Mouse (Mus musculus) R1 (cell line): ENCODE measurements around the gene Col6a3.

Experiments
- DNase-seq: peaks from one replicate; pipeline ENCODE4 v3.0.0-alpha.2; 2018; ENCODE audit warnings: low read depth, low spot score

The Col6a3 gene

GRCm38 (mm10) chr1:90797276-90797891 is 46.4 kb downstream of the Col6a3 start:
- DNase-seq: no peak

GRCm38 (mm10) chr1:90793368-90793767 is 50.4 kb downstream of the Col6a3 start:
- DNase-seq: peak; percentile 35

DNA sequence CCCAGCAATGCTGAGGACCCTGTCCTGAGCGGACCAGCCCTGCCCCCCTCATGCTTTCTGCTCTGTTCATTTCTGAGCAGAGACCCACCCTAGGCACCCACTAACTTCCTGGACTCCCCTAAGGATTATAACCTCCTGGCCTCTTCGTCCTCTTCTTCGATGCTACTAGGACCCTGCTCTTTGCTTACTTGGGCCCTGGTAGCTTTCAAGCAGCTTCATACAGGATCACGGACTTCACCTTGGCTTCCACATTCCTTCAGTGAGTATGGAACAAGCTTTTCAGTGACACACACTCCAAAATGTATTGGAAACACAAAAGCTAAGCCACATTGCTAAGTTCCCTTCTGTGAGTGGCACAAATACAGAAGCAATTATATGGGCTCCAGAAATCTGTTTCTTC is 52.8 kb downstream of the Col6a3 start:
- no peak for DNase-seq

DNA sequence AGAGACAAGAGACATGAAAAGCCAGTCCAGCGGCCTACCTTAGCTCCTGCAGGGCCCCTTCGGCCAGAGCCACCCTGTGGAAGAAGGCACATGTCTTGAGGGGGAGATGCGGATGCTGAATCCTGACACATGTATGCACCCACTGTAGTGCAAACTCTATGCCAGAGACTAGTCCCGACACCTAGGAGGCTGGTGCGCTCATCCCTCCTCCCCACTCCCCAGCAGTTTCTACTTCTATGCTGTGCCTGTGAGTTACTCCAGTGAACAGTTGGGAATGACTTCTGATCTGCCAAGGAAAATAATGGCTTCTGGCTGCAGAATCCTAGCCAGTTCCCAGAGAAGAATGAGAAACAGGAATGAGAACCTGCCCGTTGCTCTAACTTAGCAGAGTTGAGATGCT is 54.3 kb downstream of the Col6a3 start:
- DNase-seq: no peak

GRCm38 (mm10) chr1:90780446-90780845 is 63.3 kb downstream of the Col6a3 start:
- DNase-seq: no peak

- DNase-seq: no peak
These were observed 64.7 kb downstream of the Col6a3 start for GRCm38 (mm10) chr1:90779072-90779471.

- no peak for DNase-seq
These were observed 68.1 kb downstream of the Col6a3 start for GRCm38 (mm10) chr1:90775477-90776241.

DNA sequence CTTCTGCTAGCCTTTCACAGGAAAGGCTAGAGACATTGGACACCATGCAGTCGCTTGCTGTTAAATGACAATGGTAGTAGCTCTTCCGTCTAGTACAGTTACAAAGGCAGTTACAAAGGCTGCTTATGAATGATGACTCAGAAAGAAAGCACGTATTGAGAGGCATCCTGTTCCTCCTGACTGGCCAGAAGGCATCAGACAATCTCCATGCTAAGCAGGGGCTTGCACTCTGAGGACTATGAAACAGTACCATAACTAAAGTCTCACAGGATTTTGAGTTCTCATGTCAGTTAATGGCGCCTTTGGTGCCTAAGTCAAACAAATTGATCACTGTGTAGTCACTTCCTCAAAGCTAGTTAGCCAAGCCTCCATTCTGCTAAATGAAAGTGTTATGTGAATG is 72.6 kb downstream of the Col6a3 start:
- DNase-seq: no peak

GRCm38 (mm10) chr1:90770027-90770426 is 73.7 kb downstream of the Col6a3 start:
- no peak for DNase-seq

GRCm38 (mm10) chr1:90769301-90769700 is 74.5 kb downstream of the Col6a3 start:
- DNase-seq: no peak

DNA sequence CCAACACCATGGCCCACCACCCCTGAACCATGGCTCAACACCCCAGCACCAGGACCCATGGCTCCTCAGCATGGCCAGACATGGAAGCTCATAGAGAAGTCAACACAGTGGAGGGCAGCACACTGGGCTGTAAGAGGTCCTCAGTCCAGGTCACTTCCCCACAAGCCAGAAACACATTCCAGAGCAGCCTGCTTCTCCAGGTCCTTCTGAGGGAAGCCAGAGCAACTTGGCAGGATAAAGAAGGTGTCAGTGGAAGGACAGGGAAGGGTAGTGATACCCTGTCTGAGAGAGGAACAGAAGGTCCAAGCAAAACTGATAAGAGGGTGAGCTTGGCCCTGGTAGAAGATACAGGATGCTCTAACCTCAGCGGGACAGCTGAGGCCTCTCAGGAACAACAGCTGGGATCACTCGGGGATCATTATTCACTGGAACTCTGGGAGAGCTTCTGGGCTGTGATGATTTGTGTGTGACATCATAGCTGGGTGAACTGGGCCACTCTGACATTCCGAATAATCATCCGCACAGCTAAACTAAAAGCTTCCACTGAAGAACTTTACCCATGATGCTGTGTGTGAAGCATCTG is 85.6 kb downstream of the Col6a3 start:
- DNase-seq: no peak

DNA sequence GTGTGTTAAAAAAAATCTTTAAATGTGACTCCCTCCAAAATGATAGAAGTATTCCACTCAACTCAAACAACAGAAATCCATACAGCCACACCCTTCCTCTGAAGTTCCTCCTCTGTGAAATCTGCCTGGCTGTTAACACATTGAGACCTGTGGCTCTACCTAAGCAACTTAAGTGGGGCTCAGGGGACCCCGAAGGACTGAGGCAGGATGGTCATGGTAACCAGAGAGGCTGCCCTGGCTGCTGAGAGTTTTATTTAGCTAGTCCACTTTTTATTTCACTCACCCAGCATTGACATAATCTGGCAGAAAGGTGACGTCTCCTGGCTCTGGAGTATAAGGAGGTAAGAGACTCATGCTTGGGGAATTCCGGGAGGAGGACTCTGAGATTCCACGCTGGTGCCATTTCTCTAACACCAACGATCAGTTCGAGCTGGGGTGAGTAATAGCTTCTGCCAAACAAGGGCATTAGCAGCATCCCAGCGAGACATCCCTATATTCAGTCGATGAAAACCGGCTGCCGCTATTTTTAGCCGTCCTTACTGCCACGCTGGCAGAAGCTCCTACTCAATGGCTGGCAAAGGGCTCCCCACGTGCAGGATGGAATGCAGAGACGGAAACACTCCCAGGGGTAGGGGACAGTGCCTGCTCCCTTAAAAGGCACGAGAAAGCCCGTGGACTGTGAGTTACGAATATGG is 89.8 kb downstream of the Col6a3 start:
- no peak for DNase-seq

GRCm38 (mm10) chr1:90751221-90751620 is 92.5 kb downstream of the Col6a3 start:
- DNase-seq: no peak

- DNase-seq: no peak
These were observed 93.6 kb downstream of the Col6a3 start for GRCm38 (mm10) chr1:90750169-90750568.

GRCm38 (mm10) chr1:90748544-90748943 is 95.2 kb downstream of the Col6a3 start:
- DNase-seq: no peak

DNA sequence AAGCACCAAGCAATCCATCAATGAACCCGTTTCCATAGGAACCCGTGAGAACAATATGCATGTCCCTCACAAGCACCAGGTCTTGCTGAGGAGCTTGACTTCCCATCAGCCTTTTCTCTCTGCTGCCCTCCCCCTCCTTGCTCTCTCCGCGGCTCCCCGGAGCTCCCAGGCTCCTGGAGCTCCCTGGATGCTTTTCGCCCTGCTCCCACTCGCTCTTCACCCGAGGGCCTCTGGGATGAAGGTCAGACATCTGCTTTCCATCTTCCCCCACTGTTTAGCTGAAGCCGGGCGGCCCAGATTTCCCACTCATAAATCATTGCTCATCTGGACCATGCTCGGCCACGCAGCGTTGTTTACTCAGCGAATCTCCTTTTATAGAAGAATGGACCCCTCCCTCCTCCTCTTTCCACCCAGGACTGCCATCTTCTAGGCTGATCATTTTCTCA is 99.8 kb downstream of the Col6a3 start:
- peak; percentile 35 for DNase-seq

- DNase-seq: no peak
These were observed 100.3 kb downstream of the Col6a3 start for GRCm38 (mm10) chr1:90743445-90743844.

GRCm38 (mm10) chr1:90742641-90743040 is 101.1 kb downstream of the Col6a3 start:
- no peak for DNase-seq

DNA sequence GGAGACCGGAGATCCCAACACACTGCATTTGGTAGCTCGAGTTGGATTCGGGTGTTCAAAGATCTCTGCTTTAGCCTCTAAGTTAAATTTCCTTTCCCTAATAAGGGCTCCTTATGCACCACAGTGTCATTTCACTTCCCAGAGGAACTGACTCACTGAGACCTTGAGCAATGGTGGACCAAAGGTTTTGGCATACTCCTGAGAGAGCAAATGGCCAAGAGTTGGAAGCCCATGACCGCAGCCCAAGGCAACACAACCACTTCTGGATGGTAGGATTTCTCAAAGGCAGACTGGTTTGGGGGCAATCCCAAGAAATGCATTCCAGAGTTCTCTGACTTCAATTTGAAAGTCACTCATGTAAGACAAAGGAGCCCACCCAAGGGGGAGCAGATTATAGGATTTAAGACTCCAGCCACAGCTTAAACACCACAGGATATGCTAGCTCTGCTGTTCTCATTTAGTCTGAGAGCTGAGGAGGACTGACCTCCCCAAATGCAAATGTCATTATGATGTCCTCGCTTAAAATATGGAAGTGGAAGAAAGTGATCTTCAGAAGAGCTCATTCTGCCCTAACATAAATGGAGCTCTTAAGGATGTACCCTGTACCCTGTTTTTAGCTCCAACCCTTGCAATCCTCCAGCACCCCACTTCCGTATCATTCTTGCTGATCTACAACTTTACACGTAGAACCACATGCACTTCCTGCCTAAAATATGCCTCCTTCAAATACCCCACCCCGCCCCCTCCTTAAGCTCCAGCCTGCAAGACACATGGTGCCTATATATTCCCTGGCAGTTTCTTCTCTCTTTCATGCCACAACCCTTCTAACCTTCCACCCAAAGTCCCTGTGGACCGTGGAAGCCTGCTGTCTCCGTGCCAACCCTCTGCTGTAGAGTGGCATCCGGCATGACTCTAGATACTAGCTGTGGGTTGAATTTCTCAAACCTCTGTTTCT is 103.3 kb downstream of the Col6a3 start:
- no peak for DNase-seq

GRCm38 (mm10) chr1:90738913-90739312 is 104.9 kb downstream of the Col6a3 start:
- no peak for DNase-seq

DNA sequence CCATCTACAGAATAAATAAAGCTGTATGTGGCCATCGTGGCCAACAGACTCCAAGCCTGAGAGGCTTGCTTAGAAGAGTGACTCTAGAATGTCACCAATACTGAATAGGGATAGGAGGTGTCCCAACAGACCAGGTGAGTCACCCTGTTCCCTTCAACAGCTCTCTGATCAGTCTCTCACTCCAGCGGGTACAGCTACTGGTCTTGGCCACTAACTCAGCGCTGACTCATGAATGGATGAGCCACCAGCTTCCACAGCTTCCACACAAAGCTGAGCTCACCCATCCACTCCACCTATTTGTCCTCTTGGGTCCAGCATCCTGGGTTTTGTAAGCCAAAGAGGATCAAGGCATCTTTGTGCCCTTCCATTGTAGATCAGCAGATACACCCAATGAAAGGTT is 114.3 kb downstream of the Col6a3 start:
- DNase-seq: no peak
